Comparison of ENCODE assay signal across 8 mouse cellular contexts in the genomic region with DNA sequence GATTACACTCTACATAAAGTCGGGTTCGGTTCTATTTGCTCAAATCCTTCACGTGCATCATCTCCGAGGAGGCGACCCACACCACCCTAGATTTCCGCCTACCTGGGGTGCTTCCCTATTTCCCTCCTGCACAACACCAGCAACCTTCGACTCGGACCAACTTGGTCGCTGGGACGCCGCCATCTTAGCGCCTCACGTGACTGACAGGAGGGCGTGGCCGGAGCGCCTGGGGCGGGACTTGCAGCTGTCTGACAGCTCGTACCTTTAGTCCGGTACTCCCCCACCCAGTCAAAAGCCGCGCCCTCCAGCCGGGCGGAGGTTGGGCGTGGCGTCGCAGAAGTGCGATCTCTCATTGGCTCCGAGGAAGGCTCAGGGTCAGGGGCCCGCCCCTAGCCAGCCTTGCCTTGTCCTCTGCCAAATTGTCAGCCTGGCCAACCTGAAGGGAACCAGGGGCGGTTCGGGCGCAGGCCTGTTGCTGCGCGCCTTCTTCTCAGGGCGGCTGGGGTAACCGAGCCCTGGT. TPM values are rescaled to one million over a fixed set of nuclear protein-coding genes. Genes with fewer than 3 reads are reported as not detected.
DNase-seq lines count a peak whose midpoint lies in the region; ATAC-seq lines count a peak whose summit lies in the region.

A gene (minus strand): TSS at position 209 of the 520 bp plus-strand sequence.

- peak within 1 kb of the TSS; percentile 87 for H3K27ac ChIP-seq in hindbrain, embryonic 14.5 days

- peak within 1 kb of the TSS; percentile 57 for H3K4me3 ChIP-seq in hindbrain, embryonic 14.5 days (replicated peaks; ENCODE audit: low read length)

- peaks cover 9% of the 10 kb centered on the region for H3K4me1 ChIP-seq in hindbrain, embryonic 14.5 days (replicated peaks; ENCODE audit: control insufficient read depth, insufficient read depth, low read length)

- no peaks in the 10 kb centered on the region for H3K36me3 ChIP-seq in hindbrain, embryonic 14.5 days (replicated peaks; ENCODE audit: control insufficient read depth, insufficient read depth)

- no peaks in the 10 kb centered on the region for H3K9me3 ChIP-seq in hindbrain, embryonic 14.5 days (ENCODE audit: control insufficient read depth, low read length)

- WGBS in hindbrain, embryonic 14.5 days = under 1% methylated on average over 35 of the region's 36 CpGs

- ATAC-seq in hindbrain, embryonic 14.5 days (ENCODE audit: low FRiP score) = peak; percentile 100

- peak within 1 kb of the TSS; percentile 70 for H3K4me2 ChIP-seq in hindbrain, embryonic 14.5 days (replicated peaks)

- peak; percentile 98 for DNase-seq in R1 (ENCODE audit: low read depth, low spot score)
- peak; percentile 99 for DNase-seq in cerebellum, postnatal 25 days
- peak; percentile 97 to 98 for DNase-seq in frontal cortex, postnatal 25 days (ENCODE audit: low spot score in 2 of 2)
- peak; percentile 97 for DNase-seq in hindbrain, embryonic 14.5 days (ENCODE audit: low spot score)
- peak; percentile 99 for DNase-seq in layer of hippocampus, postnatal 36 days
- peak; percentile 99 for DNase-seq in lung, postnatal 36 days
- DNase-seq in retina, postnatal 1 day = peak; percentile 98
- DNase-seq in urinary bladder, adult 18-20 months (ENCODE audit: low spot score in 2 of 2) = peak; percentile 99 to 100

- H3K9ac ChIP-seq in hindbrain, embryonic 14.5 days = peak within 1 kb of the TSS; percentile 76

- peaks cover 3% of the 10 kb centered on the region; the same call in 1 of the 2 replicates for H3K27me3 ChIP-seq in hindbrain, embryonic 14.5 days (ENCODE audit: control insufficient read depth, insufficient read depth, low read length)

RNA-seq across cellular contexts. Expression of the gene that starts here (rescaled TPM):
- 40.8 and 44.5 TPM in 2 replicates for polyA plus RNA-seq in hindbrain, embryonic 14.5 days (2014; fragmentation: Nextera tagmentation; extraction: Ambion mirVana)
- total RNA-seq in layer of hippocampus, postnatal 36 days (2021) = 10 to 100 TPM; 26.2 to 27.8 TPM

Comparison
In these comparisons a context has a peak if more than half of its experiments do, and no peak if none do; other contexts are left out.
1. Peak in every context shown above with its lines: DNase-seq, ATAC-seq, H3K4me3 ChIP-seq and H3K27ac ChIP-seq.